Mouse (Mus musculus): ENCODE measurements around the gene Tfap2c.

The Tfap2c gene

GRCm38 (mm10) chr2:172549371-172550155 is at the start of gene Tfap2c:
TSS of gene Tfap2c (plus strand) at chr2:172549593.
- no peak for DNase-seq

GRCm38 (mm10) chr2:172500752-172501316 is 48.6 kb upstream of the Tfap2c start:
- DNase-seq: no peak

- peak; percentile 26 to 29 for DNase-seq
These were observed 48.1 kb upstream of the Tfap2c start for GRCm38 (mm10) chr2:172501341-172501740.

- DNase-seq: no peak
These were observed 47.2 kb upstream of the Tfap2c start for GRCm38 (mm10) chr2:172502168-172502567.

- DNase-seq: no peak
These were observed 43.3 kb upstream of the Tfap2c start for GRCm38 (mm10) chr2:172506121-172506520.

- DNase-seq: no peak
These were observed 39.2 kb upstream of the Tfap2c start for GRCm38 (mm10) chr2:172510056-172510712.

- DNase-seq: no peak
These were observed 38.5 kb upstream of the Tfap2c start for GRCm38 (mm10) chr2:172510899-172511298.

- no peak for DNase-seq
These were observed 32.9 kb upstream of the Tfap2c start for GRCm38 (mm10) chr2:172516407-172516992.

GRCm38 (mm10) chr2:172520616-172521371 is 28.6 kb upstream of the Tfap2c start:
- no peak for DNase-seq

GRCm38 (mm10) chr2:172522528-172522927 is 26.9 kb upstream of the Tfap2c start:
- no peak for DNase-seq

- DNase-seq: no peak
These were observed 22.2 kb upstream of the Tfap2c start for GRCm38 (mm10) chr2:172527175-172527574.

- no peak for DNase-seq
These were observed 5.4 kb upstream of the Tfap2c start for GRCm38 (mm10) chr2:172543987-172544386.

GRCm38 (mm10) chr2:172544601-172545127 is 4.7 kb upstream of the Tfap2c start:
- DNase-seq: no peak

- DNase-seq: no peak
These were observed 3.7 kb upstream of the Tfap2c start for GRCm38 (mm10) chr2:172545592-172546235.

GRCm38 (mm10) chr2:172546551-172546950 is 2.8 kb upstream of the Tfap2c start:
- no peak for DNase-seq

- DNase-seq: no peak
These were observed 2.3 kb upstream of the Tfap2c start for GRCm38 (mm10) chr2:172547116-172547515.

- no peak for DNase-seq
These were observed 1.4 kb upstream of the Tfap2c start for GRCm38 (mm10) chr2:172547807-172548586.

GRCm38 (mm10) chr2:172548672-172549255 is 629 bp upstream of the Tfap2c start:
- no peak for DNase-seq

GRCm38 (mm10) chr2:172550364-172551080 is 1.1 kb downstream of the Tfap2c start:
- DNase-seq: peak; percentile 35 to 45

GRCm38 (mm10) chr2:172551081-172551720 is 1.8 kb downstream of the Tfap2c start:
- no peak for DNase-seq
